Mouse (Mus musculus): ENCODE results near the gene Pcbp2. TPM values are rescaled to one million over a fixed set of nuclear protein-coding genes. Genes with fewer than 3 reads are reported as not detected.

Pcbp2 gene
- polyA plus RNA-seq, 1 experiment from 2014 or later = 152 TPM

GRCm38 (mm10) chr15:102459847-102460246, 10.5 kb upstream of the Pcbp2 start:
- ATAC-seq = peak; percentile 24
- H3K9me3 ChIP-seq (ENCODE audit: control insufficient read depth, low read length) = no peaks in the 10 kb centered on the region
- peak overlapping the region; percentile 60 for H3K4me2 ChIP-seq (ENCODE audit: low read depth, low read length)
- no peaks in the 10 kb centered on the region for H3K27me3 ChIP-seq (replicated peaks; ENCODE audit: control insufficient read depth, insufficient read depth, low read length)
- H3K36me3 ChIP-seq (ENCODE audit: control insufficient read depth, insufficient read depth, low read length) = no peaks in the 10 kb centered on the region
- H3K9ac ChIP-seq (ENCODE audit: low read depth, low read length) = 0 out of 2 replicates have a peak overlapping the region, but pooled peaks have one; percentile 50
- peaks cover 14% of the 10 kb centered on the region for H3K4me1 ChIP-seq (ENCODE audit: control insufficient read depth, insufficient read depth, low read length)
- peak overlapping the region; percentile 50; the same call in 1 of the 2 replicates for H3K27ac ChIP-seq (ENCODE audit: low read length)
- H3K4me3 ChIP-seq (ENCODE audit: low read length) = peak overlapping the region; percentile 62
- 48% methylated on average over 5 of the region's 5 CpGs for WGBS

DNA sequence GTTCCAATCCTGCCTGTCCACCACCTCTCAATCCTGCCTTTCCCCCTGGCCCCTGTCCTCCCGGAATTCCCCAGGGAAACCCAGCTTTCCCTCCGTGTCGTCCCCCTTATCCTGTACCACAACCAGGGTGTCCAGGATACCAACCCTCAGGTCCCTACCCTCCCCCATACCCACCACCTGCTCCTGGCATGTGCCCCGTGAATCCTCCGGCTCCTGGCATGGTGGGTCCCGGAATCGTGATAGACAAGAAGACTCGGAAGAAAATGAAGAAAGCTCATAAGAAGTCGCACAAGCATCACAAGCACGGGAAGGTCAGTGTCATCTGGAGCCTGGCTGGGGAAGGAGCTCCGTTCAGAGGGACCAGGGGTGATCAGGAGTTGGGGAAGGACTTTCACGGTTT, 9.9 kb upstream of the Pcbp2 start:
- H3K27ac ChIP-seq (ENCODE audit: low read length) = peak overlapping the region; percentile 50; the same call in 1 of the 2 replicates

GRCm38 (mm10) chr15:102460971-102461370, 9.4 kb upstream of the Pcbp2 start:
- H3K4me3 ChIP-seq (ENCODE audit: low read length) = peak overlapping the region; percentile 2; the same call in 1 of the 2 replicates
- no peaks in the 10 kb centered on the region for H3K36me3 ChIP-seq (ENCODE audit: control insufficient read depth, insufficient read depth, low read length)
- H3K4me1 ChIP-seq (ENCODE audit: control insufficient read depth, insufficient read depth, low read length) = peaks cover 14% of the 10 kb centered on the region
- H3K4me2 ChIP-seq (ENCODE audit: low read depth, low read length) = peak overlapping the region; percentile 60; the same call in 1 of the 2 replicates
- 55% methylated on average over 4 of the region's 4 CpGs for WGBS
- no peaks in the 10 kb centered on the region for H3K27me3 ChIP-seq (replicated peaks; ENCODE audit: control insufficient read depth, insufficient read depth, low read length)
- peak overlapping the region; percentile 50; the same call in 1 of the 2 replicates for H3K27ac ChIP-seq (ENCODE audit: low read length)
- H3K9me3 ChIP-seq (ENCODE audit: control insufficient read depth, low read length) = no peaks in the 10 kb centered on the region
- no peak for ATAC-seq
- no peak overlapping the region; the same call in 1 of the 2 replicates for H3K9ac ChIP-seq (ENCODE audit: low read depth, low read length)

More for the DNA sequence above, 9.9 kb upstream of the Pcbp2 start:
- Histone ChIP-seq H3K9ac (ENCODE audit: low read depth, low read length) (peak overlapping the region; percentile 50; the same call in 1 of the 2 replicates), H3K27me3 (replicated peaks; ENCODE audit: control insufficient read depth, insufficient read depth, low read length) (no peaks in the 10 kb centered on the region), H3K36me3 (ENCODE audit: control insufficient read depth, insufficient read depth, low read length) (no peaks in the 10 kb centered on the region), H3K9me3 (ENCODE audit: control insufficient read depth, low read length) (no peaks in the 10 kb centered on the region), H3K4me2 (ENCODE audit: low read depth, low read length) (peak overlapping the region; percentile 60), H3K4me3 (ENCODE audit: low read length) (peak overlapping the region; percentile 62), H3K4me1 (ENCODE audit: control insufficient read depth, insufficient read depth, low read length) (peaks cover 14% of the 10 kb centered on the region)
- 81% methylated on average over 12 of the region's 12 CpGs for WGBS
- ATAC-seq = no peak

DNA sequence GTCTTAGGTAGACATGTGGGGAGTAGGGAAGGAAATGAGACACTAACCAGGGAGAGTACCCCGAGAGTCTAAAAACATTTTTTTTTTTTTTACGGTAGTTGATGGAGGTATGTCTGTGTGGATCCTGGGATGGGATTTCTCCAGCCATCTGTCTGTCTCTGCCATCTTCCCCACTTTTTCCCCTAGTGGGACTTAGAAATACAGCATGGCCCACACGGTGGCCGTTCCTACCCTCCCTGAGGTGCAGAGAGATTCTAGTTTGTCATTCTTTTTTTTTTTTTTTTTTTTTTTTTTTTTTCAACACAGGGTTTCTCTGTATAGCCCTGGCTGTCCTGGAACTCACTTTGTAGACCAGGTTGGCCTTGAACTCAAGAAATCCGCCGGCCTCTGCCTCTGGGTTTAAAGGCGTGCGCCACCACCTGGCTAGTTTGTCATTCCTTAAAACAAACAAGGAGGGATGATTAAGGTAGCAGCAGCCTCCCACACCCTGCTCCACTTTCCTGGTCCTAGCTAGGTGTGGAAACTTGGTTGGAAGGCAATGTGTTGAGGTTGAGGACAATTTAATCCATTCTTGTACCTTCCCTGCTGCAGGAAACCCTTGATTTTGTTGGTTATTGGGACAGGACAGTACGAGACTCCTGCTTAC, 8.8 kb upstream of the Pcbp2 start:
- WGBS = 68% methylated on average over 9 of the region's 9 CpGs
- Histone ChIP-seq H3K4me1 (ENCODE audit: control insufficient read depth, insufficient read depth, low read length) (peaks cover 14% of the 10 kb centered on the region), H3K9me3 (ENCODE audit: control insufficient read depth, low read length) (no peaks in the 10 kb centered on the region), H3K27ac (ENCODE audit: low read length) (no peak overlapping the region), H3K4me3 (ENCODE audit: low read length) (0 out of 2 replicates have a peak overlapping the region, but pooled peaks have one; percentile 2), H3K36me3 (ENCODE audit: control insufficient read depth, insufficient read depth, low read length) (no peaks in the 10 kb centered on the region), H3K4me2 (ENCODE audit: low read depth, low read length) (peak overlapping the region; percentile 60), H3K9ac (ENCODE audit: low read depth, low read length) (no peak overlapping the region), H3K27me3 (replicated peaks; ENCODE audit: control insufficient read depth, insufficient read depth, low read length) (no peaks in the 10 kb centered on the region)
- no peak for ATAC-seq

GRCm38 (mm10) chr15:102463666-102464065, 6.7 kb upstream of the Pcbp2 start:
- Histone ChIP-seq H3K27ac (ENCODE audit: low read length) (no peak overlapping the region), H3K36me3 (ENCODE audit: control insufficient read depth, insufficient read depth, low read length) (no peaks in the 10 kb centered on the region; the same call in 1 of the 2 replicates), H3K9me3 (ENCODE audit: control insufficient read depth, low read length) (peaks cover 2% of the 10 kb centered on the region; the same call in 1 of the 2 replicates), H3K9ac (ENCODE audit: low read depth, low read length) (no peak overlapping the region), H3K27me3 (replicated peaks; ENCODE audit: control insufficient read depth, insufficient read depth, low read length) (no peaks in the 10 kb centered on the region), H3K4me2 (ENCODE audit: low read depth, low read length) (no peak overlapping the region), H3K4me1 (ENCODE audit: control insufficient read depth, insufficient read depth, low read length) (peaks cover 14% of the 10 kb centered on the region), H3K4me3 (ENCODE audit: low read length) (no peak overlapping the region)
- ATAC-seq = no peak

DNA sequence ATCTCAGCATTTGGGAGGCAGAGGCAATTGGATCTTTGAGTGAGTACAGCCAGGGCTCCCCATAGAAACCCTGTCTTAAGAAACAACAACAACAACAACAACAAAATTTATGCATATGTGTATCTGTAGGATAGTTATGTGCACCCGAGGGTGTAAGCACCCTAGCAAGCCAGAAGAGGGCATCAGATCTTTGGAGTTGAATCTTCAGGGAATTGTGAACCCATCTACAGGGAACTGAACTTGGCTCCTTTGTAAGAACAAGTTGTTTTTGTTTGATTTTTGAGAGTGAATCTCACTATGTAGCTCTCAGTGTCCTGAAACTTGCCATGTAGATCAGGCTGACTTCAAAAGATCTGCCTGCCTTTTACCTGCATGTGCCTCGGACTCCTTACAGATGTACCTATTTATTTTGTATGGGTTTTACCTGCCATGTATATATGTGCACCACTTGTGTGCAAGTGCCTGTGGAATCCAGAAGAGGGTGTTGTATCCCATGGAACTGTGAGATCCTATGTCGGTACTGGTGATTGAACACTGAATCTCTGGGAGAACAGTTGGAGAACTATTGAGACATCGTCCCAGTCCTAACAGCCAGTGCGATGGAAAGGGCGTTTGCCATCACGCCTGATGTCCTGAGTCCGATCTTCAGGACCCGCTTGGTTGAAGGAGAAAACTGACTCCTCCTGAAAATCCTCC, 1.5 kb upstream of the Pcbp2 start:
- peaks cover 3% of the 10 kb centered on the region; the same call in 1 of the 2 replicates for H3K9me3 ChIP-seq (ENCODE audit: control insufficient read depth, low read length)
- peaks cover 3% of the 10 kb centered on the region for H3K4me1 ChIP-seq (ENCODE audit: control insufficient read depth, insufficient read depth, low read length)
- H3K27me3 ChIP-seq (replicated peaks; ENCODE audit: control insufficient read depth, insufficient read depth, low read length) = no peaks in the 10 kb centered on the region
- WGBS = 93% methylated on average over 9 of the region's 9 CpGs
- no peak overlapping the region for H3K9ac ChIP-seq (ENCODE audit: low read depth, low read length)
- ATAC-seq = no peak
- H3K4me3 ChIP-seq (ENCODE audit: low read length) = no peak overlapping the region
- no peaks in the 10 kb centered on the region; the same call in 1 of the 2 replicates for H3K36me3 ChIP-seq (ENCODE audit: control insufficient read depth, insufficient read depth, low read length)
- no peak overlapping the region for H3K27ac ChIP-seq (ENCODE audit: low read length)
- H3K4me2 ChIP-seq (ENCODE audit: low read depth, low read length) = no peak overlapping the region

- Histone ChIP-seq H3K27ac (ENCODE audit: low read length) (peak overlapping the region; percentile 97), H3K9ac (ENCODE audit: low read depth, low read length) (peak overlapping the region; percentile 86), H3K36me3 (ENCODE audit: control insufficient read depth, insufficient read depth, low read length) (peaks cover 7% of the 10 kb centered on the region), H3K4me2 (ENCODE audit: low read depth, low read length) (peak overlapping the region; percentile 60; the same call in 1 of the 2 replicates), H3K27me3 (replicated peaks; ENCODE audit: control insufficient read depth, insufficient read depth, low read length) (no peaks in the 10 kb centered on the region), H3K4me3 (ENCODE audit: low read length) (peak overlapping the region; percentile 65), H3K4me1 (ENCODE audit: control insufficient read depth, insufficient read depth, low read length) (peaks cover 3% of the 10 kb centered on the region), H3K9me3 (ENCODE audit: control insufficient read depth, low read length) (peaks cover 3% of the 10 kb centered on the region; the same call in 1 of the 2 replicates)
- under 1% methylated on average over 44 of the region's 67 CpGs for WGBS
- peak; percentile 66 for ATAC-seq
These were observed 411 bp downstream of the Pcbp2 start for GRCm38 (mm10) chr15:102470605-102471294.

DNA sequence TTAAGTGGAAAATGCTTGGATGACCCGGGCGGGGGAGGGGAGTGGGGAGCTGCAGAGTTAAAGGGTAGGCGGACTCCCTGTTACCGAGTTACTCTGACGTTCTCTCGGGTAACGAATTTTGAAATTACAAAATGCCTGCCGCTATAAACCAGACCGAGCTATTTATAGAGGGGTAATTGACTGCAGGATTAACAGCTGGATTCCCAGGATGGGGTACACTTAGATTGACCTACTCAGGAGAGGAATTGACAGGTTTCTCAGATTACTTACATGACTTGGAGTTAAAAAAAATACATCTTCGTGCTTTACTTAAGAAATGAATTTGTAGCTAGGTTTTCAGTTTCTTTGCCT, 931 bp downstream of the Pcbp2 start:
- H3K4me3 ChIP-seq (ENCODE audit: low read length) = peak overlapping the region; percentile 65
- H3K36me3 ChIP-seq (ENCODE audit: control insufficient read depth, insufficient read depth, low read length) = peaks cover 8% of the 10 kb centered on the region
- H3K27ac ChIP-seq (ENCODE audit: low read length) = peak overlapping the region; percentile 97
- 0% methylated on average over 10 of the region's 10 CpGs for WGBS
- ATAC-seq = 0 out of 2 replicates have a peak, but pooled peaks have one; percentile 4
- peak overlapping the region; percentile 60; the same call in 1 of the 2 replicates for H3K4me2 ChIP-seq (ENCODE audit: low read depth, low read length)
- no peaks in the 10 kb centered on the region for H3K27me3 ChIP-seq (replicated peaks; ENCODE audit: control insufficient read depth, insufficient read depth, low read length)
- peaks cover 3% of the 10 kb centered on the region for H3K4me1 ChIP-seq (ENCODE audit: control insufficient read depth, insufficient read depth, low read length)
- peak overlapping the region; percentile 86 for H3K9ac ChIP-seq (ENCODE audit: low read depth, low read length)
- peaks cover 3% of the 10 kb centered on the region; the same call in 1 of the 2 replicates for H3K9me3 ChIP-seq (ENCODE audit: control insufficient read depth, low read length)

- H3K27ac ChIP-seq (ENCODE audit: low read length) = no peak overlapping the region
- no peak for ATAC-seq
- peak overlapping the region; percentile 60 for H3K4me2 ChIP-seq (ENCODE audit: low read depth, low read length)
- peaks cover 8% of the 10 kb centered on the region for H3K36me3 ChIP-seq (ENCODE audit: control insufficient read depth, insufficient read depth, low read length)
- H3K4me1 ChIP-seq (ENCODE audit: control insufficient read depth, insufficient read depth, low read length) = peaks cover 3% of the 10 kb centered on the region
- H3K9ac ChIP-seq (ENCODE audit: low read depth, low read length) = no peak overlapping the region
- H3K27me3 ChIP-seq (replicated peaks; ENCODE audit: control insufficient read depth, insufficient read depth, low read length) = no peaks in the 10 kb centered on the region
- H3K9me3 ChIP-seq (ENCODE audit: control insufficient read depth, low read length) = peaks cover 3% of the 10 kb centered on the region; the same call in 1 of the 2 replicates
- peak overlapping the region; percentile 65 for H3K4me3 ChIP-seq (ENCODE audit: low read length)
These were observed 1.4 kb downstream of the Pcbp2 start for GRCm38 (mm10) chr15:102471727-102472126.
